Mouse (Mus musculus): ENCODE results near the gene Abhd17c. TPM values are rescaled to one million over a fixed set of nuclear protein-coding genes. Genes with fewer than 3 reads are reported as not detected.

Abhd17c gene
- total RNA-seq, 2 experiments from 2014 or later: 58.0 to 58.6 TPM

DNA sequence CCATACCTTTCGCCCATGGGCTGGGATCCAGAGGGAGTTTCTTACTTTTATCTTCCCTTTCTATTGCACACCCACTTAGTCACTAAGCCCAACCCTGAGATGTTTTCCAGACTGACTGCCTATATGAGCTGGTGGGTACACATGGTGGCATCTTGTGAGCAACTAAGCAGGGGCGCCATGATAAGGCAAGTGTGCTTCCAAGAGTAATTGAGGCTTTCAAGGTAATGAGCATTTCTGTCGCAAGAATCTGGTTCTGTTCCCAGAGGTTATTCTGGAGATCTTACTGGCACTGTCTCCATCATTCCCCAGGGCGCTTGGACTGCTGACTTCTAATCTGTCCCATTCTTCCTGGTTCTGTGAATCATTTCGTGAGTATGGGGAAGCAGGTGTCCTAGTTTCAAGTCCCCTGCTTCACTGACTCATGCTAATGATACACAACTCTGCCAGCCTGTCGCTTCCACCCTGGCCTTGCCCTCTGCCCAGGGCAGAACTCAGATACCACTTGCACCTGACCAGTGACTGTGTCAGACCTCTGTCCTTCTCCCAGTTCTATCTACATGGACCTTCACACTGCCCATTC is 34.1 kb downstream of the Abhd17c start:
- DNase-seq: no peak

DNA sequence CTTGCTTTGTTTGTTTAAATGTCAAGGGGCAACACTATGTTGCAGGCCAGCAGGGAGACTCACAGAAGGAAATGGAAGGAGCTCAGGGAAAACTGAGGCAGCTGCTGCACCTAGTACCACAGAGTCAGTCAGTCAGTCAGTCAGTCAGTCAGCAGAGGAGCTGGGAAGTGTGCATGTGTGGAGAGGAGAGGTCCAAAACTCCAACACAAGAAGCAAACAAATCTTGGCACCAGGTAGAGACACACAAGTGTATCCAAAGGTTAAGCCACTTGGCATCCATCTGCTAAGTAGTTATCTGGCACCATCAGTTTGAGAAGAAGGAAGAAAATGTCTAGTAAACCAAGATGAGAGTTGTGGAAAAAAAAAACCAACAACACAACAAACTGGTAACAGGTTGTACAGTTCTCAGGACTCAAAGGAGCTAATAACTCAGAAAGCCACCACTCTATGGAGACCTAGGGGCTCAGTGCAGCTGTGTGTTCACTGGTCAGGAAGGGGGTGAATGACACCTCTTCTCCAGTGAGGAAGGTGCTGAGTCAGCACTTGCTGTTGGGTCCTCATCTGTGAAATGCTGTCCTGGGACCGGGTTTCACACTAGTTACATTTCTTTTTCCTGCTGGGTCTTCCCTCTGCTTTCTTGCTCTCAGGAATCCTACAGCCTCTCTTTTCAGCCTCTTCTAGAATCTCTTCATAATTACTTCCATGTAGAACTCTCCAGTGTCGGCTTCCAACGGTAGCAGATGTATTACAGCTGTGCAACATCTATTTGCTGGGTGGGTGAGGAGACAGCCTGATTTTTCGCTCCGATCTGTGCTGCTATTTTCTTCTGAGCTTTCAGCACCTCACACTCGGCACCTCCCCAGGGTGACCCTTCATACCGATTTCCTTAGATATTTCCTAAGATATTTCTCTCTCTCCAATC is 34.8 kb downstream of the Abhd17c start:
- DNase-seq: no peak

DNA sequence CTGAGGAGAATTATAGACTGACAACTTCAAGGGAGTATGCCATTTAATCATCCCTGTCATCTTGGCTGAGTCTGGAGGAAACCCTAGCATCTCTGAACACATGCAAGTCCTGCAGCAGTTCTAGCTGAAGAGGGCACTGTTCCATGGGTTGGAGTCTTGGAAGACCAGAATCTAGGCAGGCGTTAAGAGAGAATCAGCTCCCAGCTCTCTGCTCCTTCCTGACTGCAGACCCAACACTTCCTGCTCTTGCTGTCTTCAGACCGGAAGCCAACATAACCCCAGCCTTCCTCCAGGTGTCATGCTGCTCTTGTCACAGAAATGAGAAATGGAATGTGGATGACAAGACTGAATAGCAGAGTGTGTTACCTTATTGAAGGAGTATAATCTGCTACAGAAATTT is 36.3 kb downstream of the Abhd17c start:
- no peak for DNase-seq

- no peak for DNase-seq
Measured at GRCm38 (mm10) chr7:84114775-84115174, 36.9 kb downstream of the Abhd17c start.

DNA sequence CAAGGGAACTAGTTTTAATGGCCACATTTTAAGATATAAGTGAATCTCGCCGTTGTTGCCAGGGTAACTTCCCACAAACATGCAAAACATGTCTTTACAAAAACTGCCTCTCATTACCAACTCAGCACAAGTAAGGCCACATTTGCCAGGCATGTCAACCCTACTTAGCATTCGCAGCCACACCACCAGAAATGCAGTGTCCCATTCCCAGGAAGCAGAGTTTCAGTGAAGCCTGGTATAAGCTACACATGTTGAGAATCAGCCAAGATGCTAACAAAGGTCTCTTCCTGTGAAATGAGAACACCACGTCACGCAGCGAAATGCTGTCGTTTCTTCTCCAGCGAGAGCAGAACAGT is 38.7 kb downstream of the Abhd17c start:
- no peak for DNase-seq

- no peak for DNase-seq
Measured at GRCm38 (mm10) chr7:84112351-84113034, 39.2 kb downstream of the Abhd17c start.

DNA sequence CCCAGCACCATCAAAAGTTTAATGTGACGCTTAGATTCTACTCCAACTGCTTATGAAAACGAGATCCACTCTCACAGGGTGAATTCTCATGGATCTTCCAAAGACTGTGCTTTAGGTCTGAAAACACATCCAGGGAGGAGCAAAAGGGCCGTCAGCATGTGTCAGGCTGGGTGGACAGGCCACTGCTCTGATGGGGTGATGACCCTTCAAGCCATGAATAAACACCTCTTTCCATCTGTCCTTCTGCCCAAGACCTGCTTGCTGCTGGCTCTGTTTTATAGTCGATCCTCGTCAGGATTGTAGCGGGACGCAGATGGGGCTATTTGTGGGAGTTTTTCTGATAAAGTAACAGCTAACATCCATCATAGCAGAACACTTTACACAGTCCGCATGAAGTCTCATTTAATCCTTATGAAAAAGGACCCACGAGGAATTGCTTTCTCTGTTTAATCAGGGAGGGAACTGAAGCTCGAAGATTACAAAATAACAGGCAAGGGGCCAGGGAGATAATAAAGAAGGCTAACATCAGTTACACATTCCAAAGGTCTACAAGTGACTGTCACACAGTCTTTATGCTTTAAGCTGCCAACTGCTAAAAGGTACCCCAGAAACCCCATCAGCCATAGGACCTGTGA is 39.9 kb downstream of the Abhd17c start:
- DNase-seq: no peak

DNA sequence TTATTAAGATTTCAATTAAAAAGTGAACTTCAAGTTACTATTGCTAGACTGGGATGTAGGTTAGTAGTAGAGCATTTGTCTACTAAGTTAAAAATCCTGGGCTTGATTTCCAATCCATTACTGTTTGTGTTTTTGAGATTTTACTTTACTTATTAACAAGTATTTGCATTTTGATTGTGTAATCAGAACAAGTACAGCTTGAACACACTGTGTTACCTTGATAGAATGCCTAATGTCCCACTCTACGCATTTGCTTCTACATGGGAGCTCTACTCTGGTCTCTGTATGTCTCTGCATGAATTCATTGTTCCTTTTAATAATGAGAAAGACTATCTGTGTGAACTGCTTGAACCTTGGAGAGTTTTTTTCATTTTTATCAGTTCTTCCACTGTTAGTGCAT is 44.8 kb downstream of the Abhd17c start:
- no peak for DNase-seq

GRCm38 (mm10) chr7:84102589-84102988 is 49.1 kb downstream of the Abhd17c start:
- no peak for DNase-seq

DNA sequence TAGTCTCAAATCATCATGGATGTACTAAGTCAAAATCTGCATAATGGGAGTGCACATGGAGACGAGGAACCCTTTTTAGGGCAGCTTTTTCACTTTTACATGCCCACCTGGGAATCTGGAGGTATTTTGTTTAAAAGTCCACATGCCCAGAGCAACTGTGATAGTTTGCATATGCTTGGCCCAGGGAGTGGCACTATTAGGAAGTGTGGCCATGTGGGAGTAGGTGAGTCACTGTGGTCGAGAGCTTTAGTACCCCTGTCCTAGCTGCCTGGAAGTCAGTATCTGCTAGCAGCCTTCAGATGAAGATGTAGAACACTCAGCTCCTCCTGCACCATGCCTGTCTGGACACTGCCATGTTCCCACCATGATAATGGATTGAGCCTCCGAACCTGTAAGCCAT is 51.0 kb downstream of the Abhd17c start:
- DNase-seq: no peak

DNA sequence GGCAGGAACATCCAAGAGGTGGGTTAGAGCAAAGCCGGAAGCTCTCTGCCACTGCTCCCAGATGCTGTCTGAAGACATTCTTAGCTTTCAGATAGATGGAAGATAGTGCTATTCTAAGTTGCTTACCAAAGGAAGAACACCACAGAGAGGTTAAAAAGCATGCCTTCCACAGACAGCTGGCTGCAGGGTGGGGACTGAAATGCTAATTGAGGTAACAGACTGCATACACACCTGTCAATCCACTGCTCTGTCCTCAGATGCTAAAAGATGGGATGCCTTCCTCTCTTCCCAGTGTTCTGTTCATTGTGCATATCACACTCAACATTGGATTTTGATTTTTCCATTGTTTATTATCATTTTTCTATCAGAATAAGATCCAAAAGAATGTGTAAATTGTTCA is 53.6 kb downstream of the Abhd17c start:
- no peak for DNase-seq

DNA sequence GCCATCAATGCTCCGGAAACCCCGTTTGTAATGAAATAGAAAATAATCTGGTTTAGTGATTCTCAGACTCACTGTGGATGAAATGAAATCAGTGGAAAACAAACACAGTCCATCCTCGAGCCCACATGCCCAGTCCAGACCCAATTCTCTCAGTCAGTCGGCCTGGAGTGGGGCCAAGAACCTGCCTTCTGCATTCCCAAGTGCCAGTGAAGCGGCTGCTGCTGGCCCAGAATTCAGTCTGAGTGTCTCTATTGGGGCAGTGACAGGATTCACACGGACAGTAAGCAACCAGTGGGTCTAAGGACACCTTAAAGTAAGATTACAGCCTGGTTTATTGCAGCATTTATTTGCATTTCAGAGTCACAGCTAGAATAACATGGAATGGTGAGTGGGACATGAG is 55.2 kb downstream of the Abhd17c start:
- DNase-seq: peak; percentile 75

- no peak for DNase-seq
Measured at GRCm38 (mm10) chr7:84090793-84091192, 60.9 kb downstream of the Abhd17c start.

GRCm38 (mm10) chr7:84089777-84090176 is 61.9 kb downstream of the Abhd17c start:
- no peak for DNase-seq

DNA sequence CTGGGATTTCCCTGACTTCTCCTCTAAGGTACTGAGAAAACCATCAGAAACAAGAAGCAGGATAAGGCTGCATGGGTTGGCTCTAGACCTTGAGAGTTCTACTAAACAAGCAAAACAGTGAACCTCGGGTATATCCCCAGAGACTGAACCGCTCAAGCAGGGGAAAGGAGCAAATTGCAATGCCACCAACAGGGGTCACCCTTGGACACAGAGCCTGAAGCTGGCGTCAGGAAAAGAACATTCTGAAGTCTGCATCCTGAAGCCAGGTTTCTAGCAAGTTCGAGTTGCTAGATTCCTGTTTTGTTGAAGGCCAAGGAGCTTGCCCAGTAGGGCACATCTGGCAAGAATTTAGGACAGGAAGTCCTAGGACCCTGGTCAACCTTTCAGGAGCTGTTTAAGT is 62.7 kb downstream of the Abhd17c start:
- peak; percentile 88 for DNase-seq

DNA sequence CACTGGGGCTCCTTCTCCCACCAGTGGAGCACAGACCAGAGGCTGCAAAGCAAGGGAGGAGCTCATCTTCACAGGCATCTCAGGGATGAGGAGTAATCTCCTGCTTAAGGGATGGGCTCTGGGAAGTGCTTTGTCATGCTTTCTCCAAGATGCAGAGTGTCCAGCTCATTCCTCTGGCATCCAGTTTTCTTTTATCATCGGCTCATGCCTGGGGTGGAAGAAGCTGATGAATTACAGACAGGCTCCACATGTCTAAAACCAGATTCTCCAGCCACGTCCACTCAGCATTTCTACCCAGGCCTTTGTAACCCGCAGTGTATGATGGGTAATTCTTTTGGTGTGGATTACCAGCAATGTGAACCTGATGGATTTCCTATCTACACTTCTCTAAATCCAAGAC is 63.5 kb downstream of the Abhd17c start:
- DNase-seq: no peak

DNA sequence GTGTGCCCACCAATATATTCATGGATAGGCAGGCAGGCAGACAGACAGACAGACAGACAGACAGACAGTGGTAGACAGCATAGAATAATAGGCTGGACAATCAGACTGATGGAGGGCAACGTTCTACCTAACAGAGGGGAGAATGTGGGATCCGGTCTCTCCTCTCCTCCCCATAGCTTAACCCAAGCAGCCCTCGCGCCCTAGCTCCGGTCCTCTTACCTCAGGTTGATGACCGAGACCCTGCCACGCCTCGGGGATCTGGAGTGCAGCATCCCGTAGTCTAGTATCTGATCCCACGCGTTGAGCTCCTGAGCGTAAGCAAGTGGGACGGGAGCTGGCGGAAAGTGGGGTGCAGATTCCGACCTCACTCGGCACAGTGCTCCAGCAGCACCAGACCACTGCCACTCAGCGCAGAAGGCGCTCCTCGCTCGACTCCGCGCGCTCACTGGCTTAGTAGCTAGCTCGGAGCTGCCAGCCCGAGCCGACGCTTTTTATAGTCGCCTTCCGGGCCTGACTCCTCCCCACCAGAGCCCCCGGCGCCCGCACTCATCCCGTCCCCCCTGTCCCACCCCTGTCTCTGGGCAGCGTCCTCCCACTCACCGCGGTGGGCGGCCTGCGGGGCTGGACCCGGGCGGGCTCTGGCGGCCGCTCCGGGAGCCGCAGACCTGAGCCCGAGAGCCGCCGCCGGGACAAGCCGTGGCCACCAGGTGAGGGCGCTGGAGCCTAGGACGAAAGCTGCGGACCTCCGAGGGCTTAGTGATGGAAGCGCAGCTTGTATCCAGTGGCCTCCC is 65.5 kb downstream of the Abhd17c start, which contains the start of gene Cemip:
Gene Cemip (minus strand): TSS at position 464 of the 791 bp plus-strand sequence.
- DNase-seq: peak; percentile 91

- peak; percentile 82 for DNase-seq
Measured at GRCm38 (mm10) chr7:84085049-84085945, 66.4 kb downstream of the Abhd17c start.

DNA sequence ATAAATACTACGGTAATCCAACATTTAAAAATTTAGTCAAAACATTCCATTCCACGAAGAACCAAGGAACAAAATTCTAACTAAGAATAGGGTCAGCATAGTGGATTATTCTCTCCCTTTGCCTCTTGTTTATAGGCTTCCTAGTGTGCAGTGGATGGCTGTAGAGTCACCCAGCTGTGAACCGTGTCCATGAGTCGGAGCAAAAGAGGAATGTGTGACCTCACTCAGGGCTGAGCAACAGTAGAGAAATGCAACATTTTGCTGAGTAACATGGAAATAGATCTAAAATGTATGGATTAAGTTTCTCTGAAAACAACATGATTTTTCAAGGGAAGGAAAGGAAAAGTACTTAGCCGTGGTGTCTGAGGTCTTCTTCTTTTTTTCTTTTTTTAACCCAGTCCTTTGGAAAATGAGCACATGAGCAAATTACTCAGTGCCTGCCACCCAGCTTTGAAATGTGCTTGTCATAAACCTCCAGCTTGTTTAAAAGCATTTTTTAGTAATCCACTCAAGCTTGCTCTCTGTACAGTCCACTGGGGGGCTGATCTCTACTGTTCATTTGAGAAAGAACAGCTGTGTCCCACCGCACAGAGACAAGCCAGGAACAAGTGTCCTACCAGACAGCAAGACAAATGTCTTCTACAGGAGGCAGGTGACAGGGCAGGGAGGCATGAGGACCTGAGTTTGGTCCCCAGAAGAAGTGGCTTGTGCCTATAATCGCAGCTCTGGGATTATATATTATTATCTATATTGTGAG is 74.3 kb downstream of the Abhd17c start:
- no peak for DNase-seq

DNA sequence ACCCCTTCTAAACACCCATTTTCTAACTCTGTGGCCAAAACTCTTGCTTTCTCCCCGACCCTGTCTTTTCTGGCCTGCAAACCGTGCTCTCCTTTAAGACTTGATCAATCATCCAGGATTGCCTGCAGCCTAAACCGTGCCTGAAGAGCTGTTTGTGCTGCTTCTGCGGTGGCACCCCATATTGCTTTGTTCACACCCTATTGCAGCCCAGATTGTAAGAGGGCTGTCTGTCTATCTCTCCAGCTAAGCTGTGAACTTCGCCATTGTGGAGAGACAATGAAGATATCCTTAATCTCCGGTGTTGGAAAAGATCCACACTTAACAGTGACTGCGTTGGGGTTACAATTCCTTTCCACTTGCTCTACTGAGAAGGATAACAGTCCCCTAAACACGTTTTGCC is 77.4 kb downstream of the Abhd17c start:
- DNase-seq: no peak
